Mouse (Mus musculus) megakaryocyte, embryonic 14.5 days (primary cell): Measurements from ENCODE around the gene Mzf1.

Source experiments
- FLI1 ChIP-seq: IDR thresholded peaks from 2 replicates; pipeline ENCODE4 v1.6.1; 2012; ENCODE audit warnings: low read length, inconsistent platforms, mixed read lengths
- GATA1 ChIP-seq: IDR thresholded peaks from 3 replicates; pipeline ENCODE4 v1.6.1; 2012; ENCODE audit warnings: mixed read lengths, low read length, inconsistent platforms, borderline replicate concordance

DNA sequence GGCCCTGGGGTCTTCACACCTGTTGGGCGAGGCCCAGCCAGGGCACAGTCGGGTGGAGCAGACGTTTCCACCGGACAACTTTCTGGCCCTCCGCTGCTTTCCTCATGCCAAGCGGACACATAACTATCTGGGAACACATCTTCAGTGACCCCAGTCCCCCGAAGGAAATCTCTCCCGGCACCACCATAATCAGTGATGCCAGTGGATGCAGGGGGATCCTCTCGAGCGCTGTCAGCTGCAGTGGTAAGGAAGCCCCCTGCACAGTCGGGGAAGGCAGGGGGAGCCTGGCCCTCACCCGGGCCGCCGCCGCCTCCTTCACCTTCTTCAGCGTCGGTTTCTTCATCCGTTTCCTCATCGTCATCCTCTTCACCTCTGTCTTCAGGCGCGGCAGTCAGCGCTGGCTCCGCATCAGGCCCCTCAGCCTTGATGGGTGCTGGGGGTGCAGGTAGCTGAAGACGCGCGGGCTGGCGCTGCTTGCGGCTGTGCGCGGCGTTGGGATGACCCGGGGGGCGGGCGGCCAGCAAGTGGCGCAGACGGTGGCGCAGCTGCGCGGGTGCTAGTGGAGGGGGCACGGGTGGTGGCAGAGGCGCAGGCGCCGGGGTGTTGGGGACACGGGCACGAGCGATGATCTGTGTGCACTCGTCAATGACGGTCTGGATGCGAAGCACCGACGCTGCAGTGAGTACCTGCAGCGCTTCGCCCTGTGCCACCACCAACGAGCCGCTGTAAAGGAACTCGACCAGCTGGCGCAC, 47.0 kb downstream of the Mzf1 start:
- no peak for TF ChIP-seq GATA1
- TF ChIP-seq FLI1: no peak
